ENCODE assay signal across 9 mouse cellular contexts in genomic region chr3:53729810-53730209, GRCm38 (mm10).
DNase-seq lines count a peak whose midpoint lies in the region; ATAC-seq and TF ChIP-seq lines count a peak whose summit lies in the region.
"Had no signal": no experiment of that assay in that cellular context is flagged by ENCODE, and none has a peak within 500 bp of the region (broad histone marks: within the 10 kb centered on the region; RNA-seq: fewer than 3 reads in every experiment).

No protein-coding gene starts in this region.

- TF ChIP-seq POLR2A in heart, adult 2 months (IDR thresholded peaks at IDR 0.05; ENCODE audit: insufficient read depth, low read depth, low read length), result no peak
- no peak for TF ChIP-seq POLR2A in MEL (IDR thresholded peaks at IDR 0.05; ENCODE audit: control insufficient read depth in 1 of 2, insufficient read depth in 1 of 2, low read depth in 1 of 2, low read length in 2 of 2, poor library complexity in 1 of 2)
- no peak for TF ChIP-seq POLR2A in limb, embryonic 14.5 days (IDR thresholded peaks at IDR 0.05; ENCODE audit: borderline replicate concordance, extremely low read depth, insufficient read depth, insufficient read length)

- H3K27ac ChIP-seq in heart, adult 2 months, result peak overlapping the region; percentile 70
- H3K27ac ChIP-seq in MEL (ENCODE audit: control insufficient read depth, low read depth, low read length), result no peak overlapping the region
- H3K27ac ChIP-seq in intestine, embryonic 14.5 days (ENCODE audit: low read depth), result no peak overlapping the region
- no peak overlapping the region for H3K27ac ChIP-seq in limb, embryonic 14.5 days (replicated peaks; ENCODE audit: low read depth, low read length)
- H3K27ac ChIP-seq: limb, embryonic 12.5 days had no signal

- H3K27me3 ChIP-seq in heart, adult 2 months (ENCODE audit: control insufficient read depth, insufficient read depth, low read length), result no peaks in the 10 kb centered on the region
- no peaks in the 10 kb centered on the region for H3K27me3 ChIP-seq in MEL (ENCODE audit: control insufficient read depth in 1 of 2, insufficient read depth in 2 of 2, low read length in 2 of 2)
- H3K27me3 ChIP-seq in intestine, embryonic 14.5 days (replicated peaks; ENCODE audit: control insufficient read depth, insufficient read depth, low read length), result no peaks in the 10 kb centered on the region
- H3K27me3 ChIP-seq in limb, embryonic 14.5 days (ENCODE audit: control insufficient read depth, insufficient read depth, low read length), result no peaks in the 10 kb centered on the region
- H3K27me3 ChIP-seq: limb, embryonic 12.5 days had no signal

- no peak for ATAC-seq in intestine, embryonic 14.5 days (replicated peaks; ENCODE audit: low FRiP score, low TSS enrichment, low read depth)
- no peak for ATAC-seq in limb, embryonic 14.5 days (ENCODE audit: low FRiP score, low read depth)
- no peak for ATAC-seq in activated CD4-positive, CD25-positive, alpha-beta regulatory T cell, adult 4 months

- H3K4me2 ChIP-seq in intestine, embryonic 14.5 days (ENCODE audit: low read length), result peak overlapping the region; percentile 11; the same call in 1 of the 2 replicates
- no peak overlapping the region for H3K4me2 ChIP-seq in limb, embryonic 14.5 days (replicated peaks; ENCODE audit: low read depth, low read length, severe bottlenecking)
- H3K4me2 ChIP-seq: limb, embryonic 12.5 days had no signal

- no peaks in the 10 kb centered on the region for H3K79me2 ChIP-seq in heart, adult 2 months (replicated peaks; ENCODE audit: control insufficient read depth, insufficient read depth, low read length)
- no peaks in the 10 kb centered on the region for H3K79me2 ChIP-seq in MEL (ENCODE audit: control insufficient read depth, insufficient read depth, low read length, poor library complexity)

- peak; percentile 74 for TF ChIP-seq CTCF in heart, adult 2 months (IDR thresholded peaks at IDR 0.05)
- TF ChIP-seq CTCF in MEL (IDR thresholded peaks at IDR 0.05 in 2 of 3, conservative IDR thresholded peaks at IDR 0.05 in 1 of 3; ENCODE audit: control insufficient read depth in 1 of 3, insufficient read depth in 1 of 3, low read depth in 2 of 3, low read length in 3 of 3, poor library complexity in 1 of 3, severe bottlenecking in 1 of 3), result peak in 2 of 3 experiments; percentile 26 to 27; a peak in 2 of 6 replicates

- 15% methylated on average over 5 of the region's 5 CpGs for WGBS in heart, adult 2 months
- 30% methylated on average over 5 of the region's 5 CpGs for WGBS in intestine, embryonic 14.5 days
- 32% methylated on average over 5 of the region's 5 CpGs for WGBS in limb, embryonic 14.5 days

- H3K4me3 ChIP-seq in heart, adult 2 months, result no peak overlapping the region
- no peak overlapping the region for H3K4me3 ChIP-seq in MEL (ENCODE audit: control insufficient read depth in 1 of 2, insufficient read depth in 1 of 2, low read depth in 2 of 2, low read length in 2 of 2)
- no peak overlapping the region for H3K4me3 ChIP-seq in intestine, embryonic 14.5 days (ENCODE audit: low read depth, low read length)
- no peak overlapping the region for H3K4me3 ChIP-seq in limb, embryonic 14.5 days (replicated peaks; ENCODE audit: low read length)
- H3K4me3 ChIP-seq: limb, embryonic 12.5 days had no signal

- H3K9me3 ChIP-seq in MEL (replicated peaks; ENCODE audit: insufficient read depth, low read length), result no peaks in the 10 kb centered on the region
- no peaks in the 10 kb centered on the region for H3K9me3 ChIP-seq in intestine, embryonic 14.5 days (ENCODE audit: control insufficient read depth, low read length)
- H3K9me3 ChIP-seq in limb, embryonic 14.5 days (ENCODE audit: control insufficient read depth, low read length), result no peaks in the 10 kb centered on the region; the same call in 1 of the 2 replicates

- TF ChIP-seq RAD21 in MEL (IDR thresholded peaks at IDR 0.05; ENCODE audit: low read depth, low read length), result no peak; the same call in none of the 2 replicates

- H3K36me3 ChIP-seq in heart, adult 2 months (ENCODE audit: control insufficient read depth, insufficient read depth, low read length), result no peaks in the 10 kb centered on the region
- H3K36me3 ChIP-seq in MEL (ENCODE audit: control insufficient read depth in 1 of 2, insufficient read depth in 2 of 2, low read length in 2 of 2), result no peaks in the 10 kb centered on the region
- no peaks in the 10 kb centered on the region for H3K36me3 ChIP-seq in intestine, embryonic 14.5 days (ENCODE audit: control insufficient read depth, insufficient read depth, low read length)
- no peaks in the 10 kb centered on the region for H3K36me3 ChIP-seq in limb, embryonic 14.5 days (ENCODE audit: control insufficient read depth, insufficient read depth, low read length)
- H3K36me3 ChIP-seq: limb, embryonic 12.5 days had no signal

- no peak for TF ChIP-seq EP300 in heart, adult 2 months (IDR thresholded peaks at IDR 0.05; ENCODE audit: insufficient read depth, low read depth, low read length)
- TF ChIP-seq EP300 in MEL (IDR thresholded peaks at IDR 0.05; ENCODE audit: low read depth in 1 of 2, low read length in 2 of 2), result no peak

- intact Hi-C loops in heart, adult 2 months (cut with DNase I), result loop anchor here (1.0 to 10.0 kb wide), 2 partner anchors 140 to 205 kb away; no protein-coding TSS in a partner anchor

- H3K9ac ChIP-seq in heart, adult 2 months (ENCODE audit: low read depth, low read length), result peak overlapping the region; percentile 12; the same call in 1 of the 2 replicates
- no peak overlapping the region for H3K9ac ChIP-seq in MEL (ENCODE audit: control insufficient read depth, low read depth, low read length, poor library complexity, severe bottlenecking)
- no peak overlapping the region for H3K9ac ChIP-seq in intestine, embryonic 14.5 days (ENCODE audit: low read length)
- no peak overlapping the region for H3K9ac ChIP-seq in limb, embryonic 14.5 days (ENCODE audit: low read depth, low read length, severe bottlenecking)
- H3K9ac ChIP-seq: limb, embryonic 12.5 days had no signal

- DNase-seq in heart, adult 2 months, result peak; percentile 31 to 51
- no peak for DNase-seq in heart, adult 9 months (ENCODE audit: low spot score in 2 of 2)
- peak; percentile 14 for DNase-seq in MEL (ENCODE audit: low read depth, low spot score)
- DNase-seq in embryo, embryonic 11 days, result peak; percentile 76
- DNase-seq in intestine, embryonic 14.5 days (ENCODE audit: low spot score), result peak; percentile 81
- peak; percentile 35 for DNase-seq in limb, embryonic 14.5 days (ENCODE audit: low spot score)
- DNase-seq in right cerebral cortex, postnatal 25 days, result peak; percentile 26

- peaks cover 2% of the 10 kb centered on the region for H3K4me1 ChIP-seq in heart, adult 2 months (ENCODE audit: control insufficient read depth, insufficient read depth, low read length)
- no peaks in the 10 kb centered on the region for H3K4me1 ChIP-seq in MEL (ENCODE audit: control insufficient read depth in 1 of 2, insufficient read depth in 2 of 2, low read length in 2 of 2)
- no peaks in the 10 kb centered on the region for H3K4me1 ChIP-seq in intestine, embryonic 14.5 days (replicated peaks; ENCODE audit: control insufficient read depth, insufficient read depth, low read length)
- H3K4me1 ChIP-seq in limb, embryonic 14.5 days (ENCODE audit: control insufficient read depth, insufficient read depth, low read length), result no peaks in the 10 kb centered on the region
- H3K4me1 ChIP-seq: limb, embryonic 12.5 days had no signal

TF ChIP-seq in MEL, 35 proteins besides CTCF, POLR2A, EP300 and RAD21:
- TF ChIP-seq TBP (IDR thresholded peaks at IDR 0.05; ENCODE audit: low read depth, low read length) (no peak), ELF1 (IDR thresholded peaks at IDR 0.05; ENCODE audit: low read depth, low read length) (no peak), MYC (IDR thresholded peaks at IDR 0.05; ENCODE audit: low read depth, low read length) (no peak), SIN3A (IDR thresholded peaks at IDR 0.05; ENCODE audit: low read length) (no peak), ETS1 (IDR thresholded peaks at IDR 0.05; ENCODE audit: low read depth, low read length) (no peak), UBTF (IDR thresholded peaks at IDR 0.05; ENCODE audit: borderline replicate concordance, insufficient read depth, low read depth, low read length) (no peak), SMC3 (IDR thresholded peaks at IDR 0.05; ENCODE audit: low read depth, low read length) (no peak), NELFE (IDR thresholded peaks at IDR 0.05; ENCODE audit: low read depth, low read length) (no peak), GABPA (IDR thresholded peaks at IDR 0.05; ENCODE audit: low read depth, low read length) (no peak), ZNF384 (IDR thresholded peaks at IDR 0.05; ENCODE audit: low read depth, low read length) (no peak), MYB (IDR thresholded peaks at IDR 0.05; ENCODE audit: low read depth, low read length) (no peak), CHD2 (IDR thresholded peaks at IDR 0.05; ENCODE audit: low read length) (no peak), ZKSCAN1 (IDR thresholded peaks at IDR 0.05; ENCODE audit: low read depth, low read length) (no peak), POLR2AphosphoS5 (IDR thresholded peaks at IDR 0.05; ENCODE audit: borderline replicate concordance, low read depth, low read length) (no peak)

Comparison
In these comparisons a context has a peak if more than half of its experiments do, and no peak if none do; other contexts are left out.
1. DNase-seq: peak in heart, adult 2 months (2 of 2), MEL (single experiment), embryo, embryonic 11 days (single experiment), intestine, embryonic 14.5 days (single experiment), limb, embryonic 14.5 days (single experiment) and right cerebral cortex, postnatal 25 days (single experiment); none in heart, adult 9 months (0 of 2).